Mouse (Mus musculus) heart, adult 2 months (tissue): ENCODE results near the gene Keap1. TPM values are rescaled to one million over a fixed set of nuclear protein-coding genes. Genes with fewer than 3 reads are reported as not detected.
"Not testable (repeated sequence)": the region's sequence is repeated elsewhere in the genome, so short reads cannot be mapped to it uniquely, and the experiment has no call there.

ENCODE experiments used
- DNase-seq, 2 experiments: peaks; one replicate each; pipeline ENCODE4 v3.0.0; 2021
- H3K27ac ChIP-seq: fragments of 200-600 bp; 2 replicates; pipeline ENCODE4 v1.8.1; 2022
- H3K27me3 ChIP-seq: fragments of 200-500 bp; 2 replicates; pipeline ENCODE4 v1.6.1; 2012; ENCODE audit warnings: mild to moderate bottlenecking, low read length, inconsistent platforms, mixed read lengths; ENCODE audit not compliant: control insufficient read depth, insufficient read depth
- H3K36me3 ChIP-seq: fragments of 200-500 bp; 2 replicates; pipeline ENCODE4 v1.6.1; 2012; ENCODE audit warnings: low read length, inconsistent platforms; ENCODE audit not compliant: control insufficient read depth, insufficient read depth
- H3K4me1 ChIP-seq: fragments of 200-500 bp; 2 replicates; pipeline ENCODE4 v1.6.1; 2011; ENCODE audit warnings: low read length; ENCODE audit not compliant: control insufficient read depth, insufficient read depth
- H3K4me3 ChIP-seq: fragments of 200-600 bp; 2 replicates; pipeline ENCODE4 v1.8.1; 2022
- H3K79me2 ChIP-seq: fragments of 200-500 bp; replicated peaks from 2 replicates; pipeline ENCODE4 v1.6.1; 2012; ENCODE audit warnings: mild to moderate bottlenecking, inconsistent platforms, low read length, moderate library complexity, mixed read lengths; ENCODE audit not compliant: control insufficient read depth, insufficient read depth
- H3K9ac ChIP-seq: fragments of 200-500 bp; 2 replicates; pipeline ENCODE4 v1.6.1; 2012; ENCODE audit warnings: low read depth, mild to moderate bottlenecking, control low read depth, inconsistent platforms, low read length, mixed read lengths
- CTCF ChIP-seq: fragments of 200-600 bp; IDR thresholded peaks from 2 replicates; pipeline ENCODE4 v1.8.1; 2022; ENCODE audit warnings: antibody characterized with exemption, mild to moderate bottlenecking, moderate library complexity
- EP300 ChIP-seq: fragments of 200-500 bp; IDR thresholded peaks from 2 replicates; pipeline ENCODE4 v1.6.1; 2011; ENCODE audit warnings: low read depth, low read length, control low read depth; ENCODE audit not compliant: insufficient read depth
- POLR2A ChIP-seq: fragments of 200-500 bp; IDR thresholded peaks from 2 replicates; pipeline ENCODE4 v1.6.1; 2011; ENCODE audit warnings: mild to moderate bottlenecking, low read depth, low read length, control low read depth; ENCODE audit not compliant: insufficient read depth
- WGBS: fragments of 180-500 bp; shearing (Covaris S2); methylation state at CpG from one replicate; pipeline ENCODE4 v1.1.7; 2018; 5-methylcytosine and 5-hydroxymethylcytosine counted together
- intact Hi-C: fragments of 180-260 bp; cut with DNase I; formaldehyde crosslinking; loops from one replicate; pipeline ENCODE4 v1.15.1; 2025
- polyA plus RNA-seq: library from polyadenylated mRNA; depleted of rRNA; stranded (reverse); fragments of >200 nt; gene quantifications from 2 replicates; pipeline ENCODE4 v1.2.3, GENCODE M21; 2012
- total RNA-seq, 2 experiments: library from RNA; stranded (reverse); gene quantifications; 2 replicates each; pipeline ENCODE4 v1.2.3; 2021

The Keap1 gene
- total and polyA plus RNA-seq, 3 experiments, result 37.6 to 47.2 (median 40.4) TPM

GRCm38 (mm10) chr9:21206848-21207247, 32.3 kb downstream of the Keap1 start:
- WGBS, result 89% methylated on average over 6 of the region's 6 CpGs

GRCm38 (mm10) chr9:21204528-21205272, 34.5 kb downstream of the Keap1 start:
- H3K27me3 ChIP-seq, result no peaks in the 10 kb centered on the region
- H3K9ac ChIP-seq, result no peak overlapping the region
- no peak for DNase-seq
- no peaks in the 10 kb centered on the region for H3K36me3 ChIP-seq
- no peak overlapping the region for H3K4me3 ChIP-seq
- TF ChIP-seq EP300, result no peak
- TF ChIP-seq CTCF, result no peak
- TF ChIP-seq POLR2A, result no peak
- no peak overlapping the region for H3K27ac ChIP-seq
- intact Hi-C loops, result no loop called here
- WGBS, result 44% methylated on average over 23 of the region's 23 CpGs
- no peaks in the 10 kb centered on the region for H3K4me1 ChIP-seq
- H3K79me2 ChIP-seq, result no peaks in the 10 kb centered on the region

More at GRCm38 (mm10) chr9:21206848-21207247, 32.3 kb downstream of the Keap1 start:
- intact Hi-C loops, result no loop called here
- no peak overlapping the region for H3K9ac ChIP-seq
- no peaks in the 10 kb centered on the region for H3K36me3 ChIP-seq
- TF ChIP-seq EP300 (no peak), POLR2A (no peak), CTCF (no peak)
- DNase-seq, result no peak
- H3K27ac ChIP-seq, result no peak overlapping the region
- H3K27me3 ChIP-seq, result no peaks in the 10 kb centered on the region
- no peak overlapping the region for H3K4me3 ChIP-seq
- H3K4me1 ChIP-seq, result no peaks in the 10 kb centered on the region
- no peaks in the 10 kb centered on the region for H3K79me2 ChIP-seq

GRCm38 (mm10) chr9:21204156-21204527, 35.0 kb downstream of the Keap1 start:
- H3K27me3 ChIP-seq, result no peaks in the 10 kb centered on the region
- 59% methylated on average over 8 of the region's 8 CpGs for WGBS
- no peaks in the 10 kb centered on the region for H3K36me3 ChIP-seq
- intact Hi-C loops, result no loop called here
- DNase-seq, result no peak
- no peak overlapping the region for H3K4me3 ChIP-seq
- H3K4me1 ChIP-seq, result no peaks in the 10 kb centered on the region
- no peak overlapping the region for H3K9ac ChIP-seq
- H3K79me2 ChIP-seq, result no peaks in the 10 kb centered on the region
- H3K27ac ChIP-seq, result no peak overlapping the region
- TF ChIP-seq EP300, result no peak

- 93% methylated on average over 3 of the region's 3 CpGs for WGBS
- DNase-seq, result no peak
- no peaks in the 10 kb centered on the region for H3K4me1 ChIP-seq
- intact Hi-C loops, result no loop called here
- no peak overlapping the region for H3K4me3 ChIP-seq
- no peaks in the 10 kb centered on the region for H3K27me3 ChIP-seq
- H3K9ac ChIP-seq, result no peak overlapping the region
- no peaks in the 10 kb centered on the region for H3K79me2 ChIP-seq
- H3K27ac ChIP-seq, result no peak overlapping the region
- TF ChIP-seq CTCF (no peak), POLR2A (no peak), EP300 (no peak)
- H3K36me3 ChIP-seq, result no peaks in the 10 kb centered on the region
These were observed 40.2 kb downstream of the Keap1 start for GRCm38 (mm10) chr9:21198960-21199359.

GRCm38 (mm10) chr9:21197981-21198380, 41.2 kb downstream of the Keap1 start:
- intact Hi-C loops, result no loop called here

GRCm38 (mm10) chr9:21196521-21197433, 42.4 kb downstream of the Keap1 start:
- no peaks in the 10 kb centered on the region for H3K27me3 ChIP-seq
- H3K4me3 ChIP-seq, result no peak overlapping the region
- H3K27ac ChIP-seq, result no peak overlapping the region
- H3K36me3 ChIP-seq, result no peaks in the 10 kb centered on the region
- no peaks in the 10 kb centered on the region for H3K79me2 ChIP-seq
- 71% methylated on average over 19 of the region's 19 CpGs for WGBS
- DNase-seq, result no peak
- no peak overlapping the region for H3K9ac ChIP-seq
- no peaks in the 10 kb centered on the region for H3K4me1 ChIP-seq
- intact Hi-C loops, result no loop called here
- TF ChIP-seq EP300 (no peak), CTCF (no peak), POLR2A (no peak)

More at GRCm38 (mm10) chr9:21197981-21198380, 41.2 kb downstream of the Keap1 start:
- H3K79me2 ChIP-seq, result no peaks in the 10 kb centered on the region
- 71% methylated on average over 4 of the region's 4 CpGs for WGBS
- no peak for DNase-seq
- no peaks in the 10 kb centered on the region for H3K27me3 ChIP-seq
- no peaks in the 10 kb centered on the region for H3K4me1 ChIP-seq
- no peak overlapping the region for H3K9ac ChIP-seq
- no peaks in the 10 kb centered on the region for H3K36me3 ChIP-seq
- TF ChIP-seq POLR2A (no peak), CTCF (no peak), EP300 (no peak)
- no peak overlapping the region for H3K4me3 ChIP-seq
- H3K27ac ChIP-seq, result no peak overlapping the region

GRCm38 (mm10) chr9:21195736-21196505, 43.2 kb downstream of the Keap1 start:
- H3K36me3 ChIP-seq, DNase-seq, H3K27ac ChIP-seq, H3K4me3 ChIP-seq, H3K9ac ChIP-seq, H3K79me2 ChIP-seq, intact Hi-C loops, H3K27me3 ChIP-seq, H3K4me1 ChIP-seq: not testable (repeated sequence)
- WGBS, result 57% methylated on average over 7 of the region's 7 CpGs
